Mouse (Mus musculus) left cerebral cortex, adult 8-10 months (tissue): Measurements from ENCODE around the gene Gm15140. TPM values are rescaled to one million over a fixed set of nuclear protein-coding genes. Genes with fewer than 3 reads are reported as not detected.
"Not testable (repeated sequence)": the region's sequence is repeated elsewhere in the genome, so short reads cannot be mapped to it uniquely, and the experiment has no call there.

Experiments used
- DNase-seq, 2 experiments: peaks; one replicate each; pipeline ENCODE4 v3.0.0; 2022; ENCODE audit warnings: low spot score in 2 of 2
- total RNA-seq, 4 experiments: library from RNA; stranded (reverse); gene quantifications; 2 replicates each; pipeline ENCODE4 v1.2.4; 2022

Gene Gm15140
- not detected for total RNA-seq

DNA sequence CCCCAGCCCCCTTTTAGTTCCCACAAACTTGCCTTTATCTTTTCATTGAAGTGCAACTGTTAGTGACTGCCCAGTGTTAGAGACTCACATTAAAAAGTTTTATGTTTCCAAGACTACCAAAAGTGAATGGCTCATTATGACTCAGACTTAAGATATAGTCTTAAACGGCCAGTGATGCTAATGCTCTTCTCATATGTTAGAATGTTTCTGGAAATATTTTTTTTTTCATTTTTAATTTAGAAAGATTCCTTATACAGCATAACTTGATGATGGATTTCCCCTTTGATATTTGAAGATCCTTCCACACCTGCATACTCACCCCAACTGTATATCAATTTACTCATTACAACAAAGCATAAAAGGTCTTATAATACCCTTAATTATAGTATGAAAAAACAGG, at the start of gene Gm15140:
Gene Gm15140 (minus strand): TSS at position 101 of the 400 bp plus-strand sequence.
- DNase-seq = not testable (repeated sequence)

Other genes with a start within 250 kb of the Gm15140 start
- gene Samt1, start 108.0 kb downstream of the Gm15140 start, total RNA-seq = not detected
- not detected for gene 4921511M17Rik, start 86.9 kb downstream of the Gm15140 start, total RNA-seq
- gene Gm10057, start 65.6 kb downstream of the Gm15140 start, total RNA-seq = not detected
- not detected for gene 4930524N10Rik, start 222.7 kb upstream of the Gm15140 start, total RNA-seq